Mouse (Mus musculus) C2C12 (cell line): ENCODE results near the gene Serp2. TPM values are rescaled to one million over a fixed set of nuclear protein-coding genes. Genes with fewer than 3 reads are reported as not detected.

Experiments used
- H3K27me3 ChIP-seq: one replicate; pipeline ENCODE4 v1.6.1; 2011; ENCODE audit not compliant: control insufficient read depth, insufficient read depth, insufficient read length
- H3K36me3 ChIP-seq: one replicate; pipeline ENCODE4 v1.6.1; 2011; ENCODE audit not compliant: control insufficient read depth, insufficient read depth
- H3K4me3 ChIP-seq: one replicate; pipeline ENCODE4 v1.5.1; 2011; ENCODE audit warnings: mild to moderate bottlenecking, control low read depth; ENCODE audit not compliant: poor library complexity, insufficient read depth, severe bottlenecking
- H3K79me2 ChIP-seq: one replicate; pipeline ENCODE4 v1.6.1; 2011; ENCODE audit not compliant: control insufficient read depth, insufficient read depth
- H3K79me3 ChIP-seq: one replicate; pipeline ENCODE4 v1.6.1; 2011; ENCODE audit warnings: low read depth, control low read depth
- H3ac ChIP-seq: one replicate; pipeline ENCODE3; 2011; ENCODE audit warnings: low read depth; ENCODE audit not compliant: control insufficient read depth, insufficient read length
- CEBPB ChIP-seq: IDR thresholded peaks from one replicate; pipeline ENCODE4 v1.6.1; 2011; ENCODE audit warnings: low read depth, mild to moderate bottlenecking, control low read depth, moderate library complexity
- CTCF ChIP-seq: IDR thresholded peaks from one replicate; pipeline ENCODE4 v1.5.1; 2011; ENCODE audit not compliant: control insufficient read depth, insufficient read depth, insufficient read length
- FOSL1 ChIP-seq: IDR thresholded peaks from one replicate; pipeline ENCODE4 v1.8.0; 2011; ENCODE audit warnings: mild to moderate bottlenecking, low read length; ENCODE audit not compliant: poor library complexity, insufficient read depth, severe bottlenecking
- MAX ChIP-seq: IDR thresholded peaks from one replicate; pipeline ENCODE4 v1.6.1; 2011; ENCODE audit warnings: mild to moderate bottlenecking, control low read depth
- MYOD1 ChIP-seq: IDR thresholded peaks from one replicate; pipeline ENCODE4 v1.6.1; 2011; ENCODE audit warnings: low read depth; ENCODE audit not compliant: control insufficient read depth, insufficient read length
- MYOG ChIP-seq: IDR thresholded peaks from one replicate; pipeline ENCODE4 v1.6.1; 2011; ENCODE audit not compliant: control insufficient read depth, insufficient read length; ENCODE audit errors: extremely low read depth
- USF1 ChIP-seq: IDR thresholded peaks from one replicate; pipeline ENCODE4 v1.6.1; 2011; ENCODE audit warnings: low read depth, mild to moderate bottlenecking, control low read depth, moderate library complexity
- polyA plus RNA-seq: library from polyadenylated mRNA; unstranded; fragments of >200 nt; fragmentation: generic; extraction: Trizol; gene quantifications from one replicate; pipeline ENCODE4 v1.2.1, GENCODE M21; 2012; ENCODE audit warnings: missing spikeins

The Serp2 gene
- polyA plus RNA-seq, 1 experiment: 32.8 TPM

GRCm38 (mm10) chr14:76507357-76507756 is 49.3 kb downstream of the Serp2 start:
- H3K79me3 ChIP-seq: peaks cover 31% of the 10 kb centered on the region
- H3K79me2 ChIP-seq: peaks cover 41% of the 10 kb centered on the region
- H3K27me3 ChIP-seq: no peaks in the 10 kb centered on the region
- H3ac ChIP-seq: no peak overlapping the region
- no peak for TF ChIP-seq CEBPB
- no peak overlapping the region for H3K4me3 ChIP-seq
- peaks cover 38% of the 10 kb centered on the region for H3K36me3 ChIP-seq

- H3K79me3 ChIP-seq: peaks cover 31% of the 10 kb centered on the region
- H3K27me3 ChIP-seq: no peaks in the 10 kb centered on the region
- H3K4me3 ChIP-seq: peak overlapping the region; percentile 89
- H3K36me3 ChIP-seq: peaks cover 38% of the 10 kb centered on the region
- no peak for TF ChIP-seq FOSL1
- no peak for TF ChIP-seq USF1
- peaks cover 48% of the 10 kb centered on the region for H3K79me2 ChIP-seq
- peak overlapping the region; percentile 59 for H3ac ChIP-seq
Observed at GRCm38 (mm10) chr14:76506425-76507205, 50.1 kb downstream of the Serp2 start.

- TF ChIP-seq CEBPB: no peak
- TF ChIP-seq CTCF: no peak
- no peak for TF ChIP-seq MYOG
- no peak for TF ChIP-seq MAX
- no peak for TF ChIP-seq USF1
- TF ChIP-seq MYOD1: no peak
- no peak for TF ChIP-seq FOSL1
- peaks cover 58% of the 10 kb centered on the region for H3K79me2 ChIP-seq
Observed at GRCm38 (mm10) chr14:76505439-76506220, 51.1 kb downstream of the Serp2 start.

GRCm38 (mm10) chr14:76505101-76505438 is 51.6 kb downstream of the Serp2 start:
- H3K79me3 ChIP-seq: peaks cover 33% of the 10 kb centered on the region
- peaks cover 64% of the 10 kb centered on the region for H3K79me2 ChIP-seq
- peak overlapping the region; percentile 97 for H3ac ChIP-seq
- peak overlapping the region; percentile 89 for H3K4me3 ChIP-seq
- H3K27me3 ChIP-seq: no peaks in the 10 kb centered on the region
- TF ChIP-seq USF1 (no peak), CEBPB (no peak), MAX (no peak), MYOG (no peak), FOSL1 (no peak), MYOD1 (no peak), CTCF (no peak)
- H3K36me3 ChIP-seq: peaks cover 38% of the 10 kb centered on the region

More at GRCm38 (mm10) chr14:76505439-76506220, 51.1 kb downstream of the Serp2 start:
- Histone ChIP-seq H3ac (peak overlapping the region; percentile 97), H3K36me3 (peaks cover 38% of the 10 kb centered on the region), H3K79me3 (peaks cover 31% of the 10 kb centered on the region), H3K4me3 (peak overlapping the region; percentile 89), H3K27me3 (no peaks in the 10 kb centered on the region)

GRCm38 (mm10) chr14:76504121-76504737 is 52.5 kb downstream of the Serp2 start:
- peaks cover 35% of the 10 kb centered on the region for H3K79me3 ChIP-seq
- H3K36me3 ChIP-seq: peaks cover 36% of the 10 kb centered on the region
- H3K79me2 ChIP-seq: peaks cover 72% of the 10 kb centered on the region
- H3K4me3 ChIP-seq: peak overlapping the region; percentile 89
- peak overlapping the region; percentile 97 for H3ac ChIP-seq
- TF ChIP-seq MYOG (no peak), MAX (peak; percentile 65)
- no peaks in the 10 kb centered on the region for H3K27me3 ChIP-seq

- Histone ChIP-seq H3ac (no peak overlapping the region), H3K27me3 (no peaks in the 10 kb centered on the region), H3K79me2 (peaks cover 81% of the 10 kb centered on the region), H3K4me3 (no peak overlapping the region), H3K79me3 (peaks cover 38% of the 10 kb centered on the region), H3K36me3 (peaks cover 36% of the 10 kb centered on the region)
- no peak for TF ChIP-seq MAX
- TF ChIP-seq USF1: no peak
- no peak for TF ChIP-seq MYOD1
Observed at GRCm38 (mm10) chr14:76503231-76503851, 53.3 kb downstream of the Serp2 start.
